Mouse (Mus musculus) forebrain, embryonic 11.5 days (tissue): ENCODE data around the gene BC005624. TPM values are rescaled to one million over a fixed set of nuclear protein-coding genes. Genes with fewer than 3 reads are reported as not detected.

Source experiments
- ATAC-seq: fragments of 200-750 bp; cut with Nextera tagmentation; replicated peaks from 2 replicates; pipeline ENCODE4 v1.8.0; 2017; ENCODE audit warnings: moderate TSS enrichment; ENCODE audit not compliant: low FRiP score
- DNase-seq: peaks from one replicate; pipeline ENCODE4 v3.0.0-alpha.2; 2017; ENCODE audit warnings: low spot score
- H3K27ac ChIP-seq: fragments of 300-500 bp; sonication (generic); 2 replicates; pipeline ENCODE4 v1.5.1; 2014; ENCODE audit warnings: low read depth, low read length
- H3K27me3 ChIP-seq: fragments of 300-500 bp; sonication (generic); 2 replicates; pipeline ENCODE4 v1.6.1; 2014; ENCODE audit warnings: mild to moderate bottlenecking, low read length, mixed read lengths; ENCODE audit not compliant: control insufficient read depth, insufficient read depth
- H3K36me3 ChIP-seq: fragments of 300-500 bp; sonication (generic); 2 replicates; pipeline ENCODE4 v1.6.1; 2014; ENCODE audit warnings: mild to moderate bottlenecking, low read length, moderate library complexity, mixed read lengths; ENCODE audit not compliant: control insufficient read depth, insufficient read depth
- H3K4me1 ChIP-seq: fragments of 300-500 bp; sonication (generic); replicated peaks from 2 replicates; pipeline ENCODE4 v1.6.1; 2014; ENCODE audit warnings: low read length, mixed read lengths; ENCODE audit not compliant: control insufficient read depth, insufficient read depth
- H3K4me2 ChIP-seq: fragments of 300-500 bp; sonication (generic); 2 replicates; pipeline ENCODE4 v1.6.1; 2014; ENCODE audit warnings: low read depth, mild to moderate bottlenecking, low read length, moderate library complexity, mixed read lengths; ENCODE audit not compliant: severe bottlenecking
- H3K4me3 ChIP-seq: fragments of 300-500 bp; sonication (generic); 2 replicates; pipeline ENCODE4 v1.5.1; 2014; ENCODE audit warnings: low read depth, low read length
- H3K9ac ChIP-seq: fragments of 300-500 bp; sonication (generic); 2 replicates; pipeline ENCODE4 v1.6.1; 2014; ENCODE audit warnings: low read length
- H3K9me3 ChIP-seq: fragments of 300-500 bp; sonication (generic); 2 replicates; pipeline ENCODE4 v1.6.1; 2016; ENCODE audit warnings: low read length, mixed read lengths; ENCODE audit not compliant: control insufficient read depth
- WGBS: fragments of 180-500 bp; shearing (Covaris S2); extraction: QIAGEN DNeasy Blood & Tissue Kit; methylation state at CpG from one replicate; pipeline ENCODE4 v1.1.7; 2014; 5-methylcytosine and 5-hydroxymethylcytosine counted together
- polyA plus RNA-seq: library from polyadenylated mRNA; unstranded; fragments of >200 nt; fragmentation: Nextera tagmentation; extraction: Ambion mirVana; gene quantifications from 2 replicates; pipeline ENCODE4 v1.2.1, GENCODE M21; 2014

Gene BC005624
- polyA plus RNA-seq, 1 experiment from 2014 or later, result 59.7 TPM

- DNase-seq, result no peak
- no peaks in the 10 kb centered on the region for H3K27me3 ChIP-seq
- 92% methylated on average over 18 of the region's 18 CpGs for WGBS
Observed at GRCm38 (mm10) chr2:31017625-31018317, 35.8 kb upstream of the BC005624 start.

GRCm38 (mm10) chr2:31013371-31014120, 31.5 kb upstream of the BC005624 start:
- ATAC-seq (no peak), DNase-seq (no peak)
- H3K9ac ChIP-seq, result no peak overlapping the region
- H3K9me3 ChIP-seq, result no peaks in the 10 kb centered on the region
- 81% methylated on average over 14 of the region's 14 CpGs for WGBS
- H3K4me3 ChIP-seq, result no peak overlapping the region
- H3K4me2 ChIP-seq, result no peak overlapping the region
- H3K4me1 ChIP-seq, result no peaks in the 10 kb centered on the region
- no peaks in the 10 kb centered on the region for H3K27me3 ChIP-seq
- H3K27ac ChIP-seq, result no peak overlapping the region
- H3K36me3 ChIP-seq, result no peaks in the 10 kb centered on the region

More at GRCm38 (mm10) chr2:31017625-31018317, 35.8 kb upstream of the BC005624 start:
- Histone ChIP-seq H3K9ac (no peak overlapping the region), H3K4me2 (no peak overlapping the region), H3K4me3 (no peak overlapping the region), H3K36me3 (no peaks in the 10 kb centered on the region; the same call in 1 of the 2 replicates), H3K4me1 (no peaks in the 10 kb centered on the region), H3K27ac (no peak overlapping the region), H3K9me3 (no peaks in the 10 kb centered on the region)
- ATAC-seq, result no peak

- ATAC-seq (no peak), DNase-seq (no peak)
- H3K27me3 ChIP-seq, result no peaks in the 10 kb centered on the region
- no peak overlapping the region for H3K27ac ChIP-seq
- WGBS, result 93% methylated on average over 5 of the region's 5 CpGs
- H3K9me3 ChIP-seq, result no peaks in the 10 kb centered on the region
- no peaks in the 10 kb centered on the region for H3K4me1 ChIP-seq
- no peak overlapping the region for H3K4me2 ChIP-seq
- no peak overlapping the region for H3K9ac ChIP-seq
- no peaks in the 10 kb centered on the region for H3K36me3 ChIP-seq
- H3K4me3 ChIP-seq, result no peak overlapping the region
Observed at GRCm38 (mm10) chr2:31007208-31007607, 25.2 kb upstream of the BC005624 start.

- no peak for ATAC-seq
- Histone ChIP-seq H3K9ac (no peak overlapping the region), H3K9me3 (no peaks in the 10 kb centered on the region), H3K27ac (no peak overlapping the region), H3K4me3 (no peak overlapping the region), H3K4me1 (no peaks in the 10 kb centered on the region), H3K4me2 (no peak overlapping the region), H3K36me3 (no peaks in the 10 kb centered on the region), H3K27me3 (no peaks in the 10 kb centered on the region)
- DNase-seq, result no peak
- WGBS, result 95% methylated on average over 5 of the region's 5 CpGs
Observed at GRCm38 (mm10) chr2:31006434-31006833, 24.4 kb upstream of the BC005624 start.

- no peak overlapping the region for H3K4me3 ChIP-seq
- no peak overlapping the region for H3K4me2 ChIP-seq
- H3K36me3 ChIP-seq, result no peaks in the 10 kb centered on the region
- H3K4me1 ChIP-seq, result no peaks in the 10 kb centered on the region
- H3K9me3 ChIP-seq, result no peaks in the 10 kb centered on the region
- H3K9ac ChIP-seq, result no peak overlapping the region
- H3K27me3 ChIP-seq, result no peaks in the 10 kb centered on the region
- DNase-seq (no peak), ATAC-seq (no peak)
- WGBS, result 82% methylated on average over 2 of the region's 2 CpGs
- H3K27ac ChIP-seq, result no peak overlapping the region
Observed at GRCm38 (mm10) chr2:31005453-31005852, 23.5 kb upstream of the BC005624 start.

- DNase-seq, result no peak
- Histone ChIP-seq H3K27me3 (no peaks in the 10 kb centered on the region), H3K4me1 (no peaks in the 10 kb centered on the region), H3K4me2 (no peak overlapping the region), H3K36me3 (no peaks in the 10 kb centered on the region), H3K27ac (no peak overlapping the region), H3K4me3 (no peak overlapping the region), H3K9me3 (no peaks in the 10 kb centered on the region), H3K9ac (no peak overlapping the region)
- ATAC-seq, result no peak
- 96% methylated on average over 10 of the region's 10 CpGs for WGBS
Observed at GRCm38 (mm10) chr2:31002857-31003256, 20.9 kb upstream of the BC005624 start.

GRCm38 (mm10) chr2:30998443-30999260, 16.7 kb upstream of the BC005624 start:
- no peak overlapping the region for H3K27ac ChIP-seq
- 72% methylated on average over 8 of the region's 8 CpGs for WGBS
- no peak overlapping the region for H3K4me2 ChIP-seq
- H3K4me3 ChIP-seq, result no peak overlapping the region
- no peak overlapping the region for H3K9ac ChIP-seq
- no peaks in the 10 kb centered on the region for H3K9me3 ChIP-seq
- DNase-seq (no peak), ATAC-seq (no peak)
- H3K27me3 ChIP-seq, result no peaks in the 10 kb centered on the region
- H3K36me3 ChIP-seq, result no peaks in the 10 kb centered on the region
- H3K4me1 ChIP-seq, result no peaks in the 10 kb centered on the region

GRCm38 (mm10) chr2:30995432-30995996, 13.5 kb upstream of the BC005624 start:
- DNase-seq, result no peak
- H3K9me3 ChIP-seq, result no peaks in the 10 kb centered on the region
- no peak for ATAC-seq
- H3K4me2 ChIP-seq, result no peak overlapping the region
- H3K4me3 ChIP-seq, result no peak overlapping the region
- no peaks in the 10 kb centered on the region for H3K36me3 ChIP-seq
- H3K4me1 ChIP-seq, result no peaks in the 10 kb centered on the region
- H3K27me3 ChIP-seq, result no peaks in the 10 kb centered on the region
- no peak overlapping the region for H3K9ac ChIP-seq
- WGBS, result 78% methylated on average over 11 of the region's 11 CpGs
- H3K27ac ChIP-seq, result no peak overlapping the region
